Mouse (Mus musculus): ENCODE results near the gene Mkln1. TPM values are rescaled to one million over a fixed set of nuclear protein-coding genes. Genes with fewer than 3 reads are reported as not detected.

Mkln1 gene
- polyA plus RNA-seq, 1 experiment: 67.4 TPM

DNA sequence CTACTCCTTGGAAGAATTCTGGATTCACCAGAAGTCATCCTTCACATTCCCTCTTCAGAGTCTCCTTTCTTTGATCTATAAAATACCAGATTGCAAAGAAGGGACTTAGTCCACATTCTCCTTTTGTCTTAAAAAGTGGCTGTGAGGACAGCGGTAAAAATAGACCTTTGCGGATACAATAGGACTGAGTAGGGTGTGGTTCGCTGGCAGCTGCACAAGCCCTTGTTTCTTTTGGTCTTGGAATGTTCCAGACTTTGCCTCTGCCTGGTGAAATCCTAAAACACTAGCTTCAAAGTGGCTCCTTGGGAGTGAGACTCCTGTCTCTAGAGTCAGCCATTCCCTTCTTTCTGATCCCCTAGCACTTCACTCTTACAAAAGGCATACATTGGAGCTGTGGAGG lies 27.4 kb upstream of the Mkln1 start:
- Histone ChIP-seq H3K4me3 (no peak overlapping the region), H3ac (ENCODE audit: control insufficient read depth, insufficient read length) (no peak overlapping the region), H3K4me2 (ENCODE audit: low read depth) (peak overlapping the region; percentile 51), H3K36me3 (ENCODE audit: control insufficient read depth, insufficient read depth) (no peaks in the 10 kb centered on the region), H3K79me2 (ENCODE audit: control insufficient read depth, insufficient read depth) (no peaks in the 10 kb centered on the region), H3K27me3 (ENCODE audit: control insufficient read depth, insufficient read depth, insufficient read length) (no peaks in the 10 kb centered on the region)
- TF ChIP-seq MYOG (IDR thresholded peaks at IDR 0.05; ENCODE audit: control insufficient read depth in 1 of 3, insufficient read depth in 1 of 3, insufficient read length in 2 of 3, low read depth in 2 of 3) (peak in 2 of 3 experiments; percentile 16 to 60), POLR2A (IDR thresholded peaks at IDR 0.05; ENCODE audit: insufficient read length, low read depth) (no peak), SRF (IDR thresholded peaks at IDR 0.05; ENCODE audit: control insufficient read depth, insufficient read length, low read depth) (no peak), POLR2AphosphoS2 (IDR thresholded peaks at IDR 0.05; ENCODE audit: insufficient read length, low read depth) (no peak), TCF12 (IDR thresholded peaks at IDR 0.05; ENCODE audit: insufficient read depth, poor library complexity, severe bottlenecking) (no peak), CEBPB (IDR thresholded peaks at IDR 0.05; ENCODE audit: insufficient read depth, poor library complexity, severe bottlenecking) (no peak), REST (IDR thresholded peaks at IDR 0.05; ENCODE audit: insufficient read depth, insufficient read length) (no peak), MYOD1 (IDR thresholded peaks at IDR 0.05; ENCODE audit: control insufficient read depth in 1 of 3, insufficient read length in 2 of 3, low read depth in 2 of 3) (peak in 1 of 3 experiments; percentile 35)

DNA sequence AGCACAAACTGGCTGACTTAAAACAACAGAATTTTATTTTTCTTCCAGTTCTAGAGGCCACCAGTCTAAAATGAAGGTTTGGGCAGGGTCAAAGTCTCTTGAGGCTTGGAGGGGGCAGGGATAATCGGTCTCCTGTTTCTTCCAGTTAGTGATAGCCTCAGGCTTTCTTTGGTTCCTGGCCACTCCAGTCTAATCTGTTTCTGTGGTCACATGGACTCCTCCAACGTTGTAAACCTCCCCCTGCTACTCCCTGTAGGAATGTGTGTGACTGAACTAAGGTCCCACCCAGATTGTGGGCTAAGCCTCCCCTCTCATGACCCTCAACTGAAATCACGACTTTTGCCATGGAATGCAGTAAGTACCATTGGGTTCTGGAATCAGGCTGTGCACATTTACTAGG lies 25.9 kb upstream of the Mkln1 start:
- Histone ChIP-seq H3K79me2 (ENCODE audit: control insufficient read depth, insufficient read depth) (no peaks in the 10 kb centered on the region), H3K4me3 (peak overlapping the region; percentile 8), H3K27me3 (ENCODE audit: control insufficient read depth, insufficient read depth, insufficient read length) (no peaks in the 10 kb centered on the region), H3K4me2 (ENCODE audit: low read depth) (peak overlapping the region; percentile 51), H3ac (ENCODE audit: control insufficient read depth, insufficient read length) (no peak overlapping the region), H3K36me3 (ENCODE audit: control insufficient read depth, insufficient read depth) (no peaks in the 10 kb centered on the region)
- TF ChIP-seq SRF (IDR thresholded peaks at IDR 0.05; ENCODE audit: control insufficient read depth, insufficient read length, low read depth) (no peak), USF1 (IDR thresholded peaks at IDR 0.05; ENCODE audit: low read depth) (peak; percentile 29)

DNA sequence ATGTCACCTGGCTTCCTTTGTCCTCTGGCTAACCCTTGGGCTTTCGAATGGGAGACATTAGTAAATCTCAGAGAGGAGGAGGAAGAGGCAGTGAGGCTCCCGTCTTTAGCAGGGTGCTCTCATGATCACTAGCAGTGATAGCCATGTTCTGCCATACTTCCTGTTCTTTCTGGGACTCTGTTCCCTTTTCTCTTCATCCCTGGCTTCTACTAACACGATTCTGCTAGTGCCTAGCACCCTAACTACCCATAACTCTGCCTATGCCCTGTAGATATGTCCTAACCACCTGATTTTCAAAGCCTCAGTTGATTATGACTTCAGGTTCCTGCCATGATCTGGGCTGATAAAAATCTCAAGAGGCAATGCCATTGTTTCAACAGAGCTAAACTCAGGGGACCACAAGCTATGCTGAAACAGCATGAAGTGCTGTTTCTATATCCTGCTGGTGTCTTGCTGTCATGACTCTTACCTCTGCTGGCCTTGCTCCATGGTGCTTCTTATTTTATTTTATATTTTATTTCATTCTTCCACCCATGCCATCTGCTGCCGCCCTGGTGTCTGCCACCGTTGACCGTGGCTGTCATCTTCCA lies 25.4 kb upstream of the Mkln1 start:
- H3ac ChIP-seq (ENCODE audit: control insufficient read depth, insufficient read length): no peak overlapping the region
- peak overlapping the region; percentile 51 for H3K4me2 ChIP-seq (ENCODE audit: low read depth)
- peak overlapping the region; percentile 8 for H3K4me3 ChIP-seq
- no peak for TF ChIP-seq E2F4 (IDR thresholded peaks at IDR 0.05; ENCODE audit: insufficient read depth)
- no peak for TF ChIP-seq MYOD1 (IDR thresholded peaks at IDR 0.05; ENCODE audit: control insufficient read depth in 1 of 3, insufficient read length in 2 of 3, low read depth in 2 of 3)
- no peak for TF ChIP-seq SRF (IDR thresholded peaks at IDR 0.05; ENCODE audit: control insufficient read depth, insufficient read length, low read depth)
- TF ChIP-seq MAX (IDR thresholded peaks at IDR 0.05; ENCODE audit: low read depth): no peak
- TF ChIP-seq POLR2A (IDR thresholded peaks at IDR 0.05; ENCODE audit: insufficient read length, low read depth): no peak
- TF ChIP-seq POLR2AphosphoS2 (IDR thresholded peaks at IDR 0.05; ENCODE audit: insufficient read length, low read depth): no peak
- no peak for TF ChIP-seq REST (IDR thresholded peaks at IDR 0.05; ENCODE audit: insufficient read depth, insufficient read length)
- no peak for TF ChIP-seq CEBPB (IDR thresholded peaks at IDR 0.05; ENCODE audit: insufficient read depth, poor library complexity, severe bottlenecking)
- no peak for TF ChIP-seq MYOG (IDR thresholded peaks at IDR 0.05; ENCODE audit: control insufficient read depth in 1 of 3, insufficient read depth in 1 of 3, insufficient read length in 2 of 3, low read depth in 2 of 3)
- no peak for TF ChIP-seq TCF3 (IDR thresholded peaks at IDR 0.05; ENCODE audit: insufficient read length, low read depth)
- TF ChIP-seq USF1 (IDR thresholded peaks at IDR 0.05; ENCODE audit: low read depth): no peak
- TF ChIP-seq TCF12 (IDR thresholded peaks at IDR 0.05; ENCODE audit: insufficient read depth, poor library complexity, severe bottlenecking): no peak
- H3K79me2 ChIP-seq (ENCODE audit: control insufficient read depth, insufficient read depth): no peaks in the 10 kb centered on the region
- no peaks in the 10 kb centered on the region for H3K36me3 ChIP-seq (ENCODE audit: control insufficient read depth, insufficient read depth)
- H3K27me3 ChIP-seq (ENCODE audit: control insufficient read depth, insufficient read depth, insufficient read length): no peaks in the 10 kb centered on the region

DNA sequence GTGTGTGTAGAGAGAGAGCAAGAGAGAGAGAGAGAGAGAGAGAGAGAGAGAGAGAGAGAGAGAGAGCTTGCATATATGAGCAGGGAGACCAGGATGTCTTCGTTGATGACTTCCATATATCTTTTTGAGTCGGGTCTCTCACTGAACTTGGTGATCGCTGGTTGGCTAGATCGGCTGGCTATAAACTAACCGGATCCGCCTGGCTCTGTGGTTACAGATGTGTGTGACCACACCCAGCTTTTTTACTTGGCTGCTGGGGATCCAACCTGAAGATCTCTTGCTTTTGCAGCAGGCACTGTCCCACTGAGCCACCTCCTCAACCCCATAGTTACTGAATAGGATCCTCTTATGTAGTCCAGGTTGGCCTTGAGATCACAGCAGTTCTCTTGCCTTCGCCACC lies 15.5 kb upstream of the Mkln1 start:
- no peak overlapping the region for H3K4me3 ChIP-seq
- no peaks in the 10 kb centered on the region for H3K27me3 ChIP-seq (ENCODE audit: control insufficient read depth, insufficient read depth, insufficient read length)
- H3K36me3 ChIP-seq (ENCODE audit: control insufficient read depth, insufficient read depth): no peaks in the 10 kb centered on the region
- no peaks in the 10 kb centered on the region for H3K79me2 ChIP-seq (ENCODE audit: control insufficient read depth, insufficient read depth)
- TF ChIP-seq SRF (IDR thresholded peaks at IDR 0.05; ENCODE audit: control insufficient read depth, insufficient read length, low read depth): no peak
- TF ChIP-seq E2F4 (IDR thresholded peaks at IDR 0.05; ENCODE audit: insufficient read depth): no peak
- H3K4me2 ChIP-seq (ENCODE audit: low read depth): no peak overlapping the region
- no peak overlapping the region for H3ac ChIP-seq (ENCODE audit: control insufficient read depth, insufficient read length)

DNA sequence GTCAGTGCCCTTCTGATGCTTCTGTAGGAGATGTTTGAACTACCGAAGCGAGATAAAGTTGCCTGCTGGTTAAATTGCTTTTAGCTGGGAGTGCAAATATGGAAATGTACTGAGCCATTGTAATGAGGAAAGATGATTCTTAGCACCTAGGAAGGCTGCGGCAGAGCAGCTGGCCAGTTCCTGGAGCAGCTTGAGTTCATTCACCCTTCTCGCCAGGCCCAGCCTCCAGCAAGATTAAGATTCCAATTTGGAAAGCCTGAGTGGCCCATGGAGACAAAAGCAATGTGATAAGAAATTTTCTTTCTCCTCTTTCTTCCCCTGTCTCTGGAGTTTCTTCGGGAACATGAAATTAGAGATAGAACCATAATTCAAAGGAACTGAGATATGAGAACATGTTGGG lies 13.7 kb upstream of the Mkln1 start:
- Histone ChIP-seq H3K4me2 (ENCODE audit: low read depth) (no peak overlapping the region), H3K36me3 (ENCODE audit: control insufficient read depth, insufficient read depth) (no peaks in the 10 kb centered on the region), H3K27me3 (ENCODE audit: control insufficient read depth, insufficient read depth, insufficient read length) (no peaks in the 10 kb centered on the region), H3K79me2 (ENCODE audit: control insufficient read depth, insufficient read depth) (no peaks in the 10 kb centered on the region), H3K4me3 (no peak overlapping the region), H3ac (ENCODE audit: control insufficient read depth, insufficient read length) (no peak overlapping the region)
- peak in 1 of 3 experiments; percentile 42 for TF ChIP-seq MYOG (IDR thresholded peaks at IDR 0.05; ENCODE audit: control insufficient read depth in 1 of 3, insufficient read depth in 1 of 3, insufficient read length in 2 of 3, low read depth in 2 of 3)
- no peak for TF ChIP-seq SRF (IDR thresholded peaks at IDR 0.05; ENCODE audit: control insufficient read depth, insufficient read length, low read depth)
- peak in 1 of 3 experiments; percentile 19 for TF ChIP-seq MYOD1 (IDR thresholded peaks at IDR 0.05; ENCODE audit: control insufficient read depth in 1 of 3, insufficient read length in 2 of 3, low read depth in 2 of 3)
